Mouse (Mus musculus): Measurements from ENCODE around the gene Apoh. TPM values are rescaled to one million over a fixed set of nuclear protein-coding genes. Genes with fewer than 3 reads are reported as not detected.

Apoh gene
- 25.6 TPM in 1 of 2 replicates, not detected in the other for total RNA-seq (2021)
- long read RNA-seq, transcript Apoh-201 (8 exons, 1,190 nt) = major isoform, 674 of 745 reads
- long read RNA-seq, partial matches to known transcripts = 61 of 745 reads
- long read RNA-seq, other reads (novel, unspliced or antisense) = 10 of 745 reads

DNA sequence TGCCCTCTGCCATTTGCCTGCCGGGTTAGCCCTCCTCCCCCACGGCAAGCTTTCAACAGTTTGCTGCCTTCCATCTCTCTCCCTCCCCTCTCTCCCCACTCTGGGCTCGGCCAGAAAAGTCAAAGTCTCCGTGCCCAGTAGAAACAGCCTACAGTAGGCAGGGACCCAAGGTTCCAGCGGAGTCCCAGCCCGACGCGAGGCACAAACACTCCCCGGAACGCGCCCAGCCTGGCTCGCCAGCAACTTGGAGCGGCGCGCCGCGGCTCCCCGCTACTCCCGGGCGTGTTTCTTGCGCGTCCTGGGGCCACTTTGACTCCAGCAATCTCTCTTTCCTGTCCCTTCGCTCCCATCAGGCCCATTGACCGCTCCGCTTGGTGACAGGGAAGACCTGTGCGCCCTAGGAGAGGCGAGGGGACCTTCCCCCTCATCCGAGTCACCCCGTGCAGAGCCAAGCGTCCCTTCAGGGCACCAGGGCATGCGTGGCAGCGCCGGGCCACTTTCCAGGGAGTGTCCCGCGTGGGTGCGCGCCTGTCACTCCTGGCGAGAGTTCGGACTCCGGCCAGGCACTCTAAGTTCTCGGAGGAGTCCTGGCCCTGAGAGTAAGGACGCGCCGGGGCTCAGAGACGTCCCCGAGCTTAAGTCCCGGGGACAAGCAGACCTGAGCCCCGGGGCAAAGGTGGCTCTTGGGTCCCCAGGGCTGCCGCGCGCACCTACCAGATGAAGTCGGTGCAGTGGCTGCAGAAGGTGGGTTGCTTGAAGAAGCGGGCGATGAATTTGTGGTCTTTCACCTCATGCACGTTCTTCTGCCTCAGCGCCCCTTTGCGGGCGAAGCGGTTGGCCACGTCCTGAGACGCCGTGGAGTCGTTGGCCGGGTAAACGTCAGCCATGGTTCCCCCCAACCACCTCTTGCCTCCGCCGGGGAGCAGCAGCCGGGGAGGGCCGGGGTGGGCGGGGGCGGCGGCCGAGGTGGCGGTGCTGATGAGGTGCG lies at the start of gene Apoh:
Apoh (plus strand) TSS at position 574 of the 988 bp plus-strand sequence.
- DNase-seq = peak; percentile 58

DNA sequence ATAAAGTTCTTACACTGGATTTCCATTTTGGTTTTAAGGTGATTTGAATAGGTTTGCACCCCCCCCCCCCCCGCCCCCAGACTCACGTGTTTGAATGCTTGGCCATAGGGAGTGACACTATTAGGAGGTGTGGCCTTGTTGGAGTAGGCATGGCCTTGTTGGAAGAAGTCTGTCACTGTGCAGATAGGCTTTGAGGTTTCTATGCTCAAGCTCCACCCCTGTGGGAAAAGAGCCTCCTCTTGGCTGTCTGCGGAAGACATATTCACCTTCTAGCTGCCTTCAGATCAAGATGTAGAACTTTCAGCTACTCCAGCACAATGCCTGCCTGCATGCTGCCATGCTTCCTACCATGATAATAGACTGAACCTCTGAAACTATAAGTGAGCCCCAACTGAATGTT lies 49.3 kb upstream of the Apoh start:
- DNase-seq = no peak

DNA sequence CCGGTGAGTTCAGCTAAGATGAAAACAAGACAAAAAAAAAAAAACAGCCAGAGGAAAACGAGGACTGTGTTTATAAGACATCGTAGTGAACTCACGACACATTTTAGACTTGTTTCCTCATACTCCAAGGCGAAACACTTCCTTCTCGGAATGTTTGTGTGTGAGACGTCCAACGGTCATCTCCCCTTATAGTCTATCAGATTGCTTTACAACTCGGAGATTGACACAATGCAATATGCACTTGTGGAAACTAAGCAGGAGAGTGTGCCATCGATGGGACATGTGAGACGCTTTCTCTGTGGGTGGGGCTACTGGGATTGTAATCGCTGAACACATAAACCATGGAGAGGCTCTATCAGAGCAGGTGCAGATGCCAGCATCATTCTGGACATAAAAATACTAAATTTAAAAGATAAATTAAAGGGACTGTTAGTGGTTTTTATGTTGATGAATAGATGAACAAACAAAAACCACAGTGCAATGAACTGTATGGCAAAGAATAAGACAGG lies 48.8 kb upstream of the Apoh start:
- DNase-seq = no peak

DNA sequence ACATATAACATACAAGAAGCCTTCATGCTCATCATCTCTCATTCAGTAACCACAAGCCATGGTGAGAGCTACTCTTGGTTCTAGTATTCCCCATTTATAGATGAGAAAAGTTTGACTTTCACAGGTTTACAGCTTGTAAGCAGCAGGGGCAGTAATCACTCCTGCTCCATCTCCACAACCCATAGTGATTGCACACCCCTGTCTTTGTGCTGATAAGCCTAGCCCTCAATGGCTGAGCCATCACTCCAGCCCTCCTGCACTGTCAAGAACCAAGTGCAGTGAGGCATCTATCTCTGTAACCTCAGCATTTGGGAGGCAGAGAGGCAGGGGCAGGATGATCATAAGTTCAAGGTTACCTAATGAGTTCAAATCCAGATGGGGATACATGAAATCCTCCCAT lies 47.8 kb upstream of the Apoh start:
- no peak for DNase-seq

DNA sequence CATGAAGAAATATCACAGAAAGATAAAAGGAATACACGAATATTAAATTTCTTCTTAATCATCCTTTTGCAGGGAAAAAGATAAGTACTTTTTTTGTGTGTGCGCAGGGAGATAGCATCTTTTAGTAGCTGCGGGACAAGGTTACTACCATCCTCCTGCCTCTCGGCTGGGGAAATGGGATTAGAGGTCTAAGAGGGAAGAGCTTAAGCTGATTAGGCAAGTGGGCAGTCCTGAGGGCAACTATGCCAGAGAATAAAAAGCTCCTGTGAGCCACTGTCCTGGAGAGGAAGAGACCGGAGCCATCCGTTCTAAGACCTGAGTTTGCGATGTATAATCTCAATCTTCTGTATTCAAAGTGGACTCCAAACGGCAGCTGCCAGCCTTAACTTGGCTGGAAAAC lies 45.2 kb upstream of the Apoh start:
- no peak for DNase-seq

DNA sequence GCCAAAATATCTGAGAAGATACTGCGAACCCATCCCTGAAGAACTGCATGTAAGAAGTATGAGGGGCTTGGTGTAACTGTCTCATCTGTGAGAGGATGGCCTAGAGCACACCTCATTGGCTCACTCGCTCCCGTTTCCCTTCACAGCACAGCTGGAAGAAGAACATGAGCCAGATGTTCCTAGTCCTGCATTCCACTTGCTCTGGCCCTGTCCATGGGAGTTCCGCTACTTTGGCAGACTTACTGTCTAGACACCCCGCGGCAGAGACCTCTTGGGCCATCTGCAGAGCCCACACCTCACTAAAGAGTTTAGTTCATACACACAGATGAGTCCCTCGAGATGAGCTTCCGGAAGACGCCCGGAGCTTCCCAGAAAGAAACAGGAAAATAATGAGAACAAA lies 43.2 kb upstream of the Apoh start:
- no peak for DNase-seq

DNA sequence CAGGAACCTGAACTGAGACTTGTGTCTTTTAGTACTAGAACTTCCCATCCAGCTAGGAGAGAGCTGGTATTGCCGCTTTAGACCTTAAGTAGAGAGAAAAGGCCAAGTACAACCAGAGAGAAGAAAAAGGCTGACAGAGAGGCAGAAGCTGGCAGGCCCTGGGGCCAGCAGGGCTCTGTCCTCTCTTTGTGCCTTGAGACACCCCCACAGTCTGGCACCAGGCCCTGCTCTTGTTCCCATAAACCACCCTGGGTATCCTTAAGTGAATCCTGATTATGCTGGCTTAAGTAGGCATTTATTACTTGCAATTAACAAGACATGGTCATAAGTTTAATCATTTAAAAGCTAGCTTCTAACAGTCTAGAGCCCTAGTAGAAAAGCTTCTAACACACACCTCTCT lies 42.7 kb upstream of the Apoh start:
- DNase-seq = no peak

DNA sequence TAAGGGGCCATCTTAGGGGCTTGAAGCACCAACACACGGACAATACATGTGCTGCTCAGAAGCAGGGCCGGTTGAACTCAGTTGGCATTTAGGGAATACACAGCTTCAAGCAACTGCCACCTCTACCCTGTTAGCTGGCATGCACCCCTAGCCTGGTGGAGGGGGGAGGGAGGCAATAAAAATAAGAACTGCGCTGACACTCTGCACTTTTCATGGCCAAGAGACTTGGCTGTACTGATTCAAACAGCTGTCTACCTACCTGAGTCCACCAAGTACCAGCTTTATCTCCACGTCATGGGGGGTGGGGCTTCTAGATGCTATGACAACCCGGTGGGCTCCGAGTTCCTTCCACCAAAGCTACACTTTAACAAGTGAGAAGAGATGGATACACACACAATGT lies 42.1 kb upstream of the Apoh start:
- DNase-seq = no peak

DNA sequence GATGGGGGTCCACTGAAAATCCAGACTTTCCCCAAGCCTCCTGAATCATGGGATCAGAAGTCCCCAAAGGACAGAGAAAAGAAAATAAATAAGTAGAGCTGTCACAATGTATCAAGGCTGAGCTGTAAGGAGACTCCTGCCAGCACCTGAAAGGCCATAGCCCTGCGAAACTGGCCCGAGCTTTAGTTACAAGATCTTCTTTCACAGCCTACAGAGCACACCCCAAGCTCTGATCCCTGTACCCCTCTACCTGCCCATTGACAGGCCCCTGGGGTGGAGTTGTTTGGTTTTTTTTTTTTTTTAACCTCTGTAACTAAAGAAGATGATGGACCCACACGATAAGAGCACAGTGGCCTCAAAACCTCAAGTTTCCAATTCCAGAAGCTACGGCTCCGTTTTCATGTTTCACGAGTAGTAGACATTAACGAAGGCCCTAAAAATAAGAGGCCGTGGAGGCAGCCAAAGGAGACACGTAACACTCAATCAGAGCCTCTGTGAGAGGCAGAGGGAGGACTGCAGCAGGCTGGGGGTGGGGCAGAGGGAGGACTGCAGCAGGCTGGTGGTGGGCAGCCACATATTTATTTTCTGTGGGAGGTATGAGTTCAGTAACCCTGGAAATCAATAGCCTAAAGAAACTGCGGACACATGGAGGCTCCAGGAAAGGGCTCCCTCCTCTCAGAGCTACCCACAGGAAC lies 41.2 kb upstream of the Apoh start:
- no peak for DNase-seq

DNA sequence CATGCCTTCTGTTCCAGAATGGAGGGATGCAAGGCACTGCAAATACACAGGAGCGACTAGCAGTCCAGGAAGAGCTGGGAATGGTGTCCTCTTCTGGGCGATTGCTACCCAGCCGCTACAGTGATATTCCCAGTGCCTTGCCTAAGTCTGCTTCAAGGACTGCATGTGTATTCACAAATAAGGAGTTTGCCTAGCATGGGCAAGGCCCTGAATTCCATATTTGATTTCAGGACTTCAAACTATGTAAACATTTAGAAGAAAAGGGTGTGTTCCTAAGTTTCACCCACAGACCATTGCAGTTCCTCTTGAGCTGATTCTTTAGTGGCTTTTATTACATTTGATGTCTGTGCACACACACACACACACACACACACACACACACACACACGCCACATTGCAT lies 39.4 kb upstream of the Apoh start:
- no peak for DNase-seq

DNA sequence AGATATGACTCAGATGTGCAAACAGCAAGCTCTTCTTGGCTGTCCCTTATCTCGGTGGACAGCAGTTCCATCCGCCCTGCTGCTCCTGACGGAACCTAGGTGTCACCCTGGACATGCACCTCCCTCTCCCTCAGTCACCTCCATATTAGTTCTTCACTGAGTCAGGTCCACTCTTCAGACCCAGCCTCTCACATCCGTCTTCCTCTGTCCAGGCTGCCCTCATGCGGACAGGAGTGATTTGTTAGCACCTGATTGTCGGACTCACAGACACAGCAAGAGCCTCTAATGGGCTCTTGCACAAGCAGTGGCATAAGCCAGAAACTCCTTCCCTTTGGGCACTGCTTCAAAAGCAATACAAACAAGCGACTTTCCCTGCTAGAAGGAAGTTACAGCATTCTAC lies 35.9 kb upstream of the Apoh start:
- DNase-seq = no peak

DNA sequence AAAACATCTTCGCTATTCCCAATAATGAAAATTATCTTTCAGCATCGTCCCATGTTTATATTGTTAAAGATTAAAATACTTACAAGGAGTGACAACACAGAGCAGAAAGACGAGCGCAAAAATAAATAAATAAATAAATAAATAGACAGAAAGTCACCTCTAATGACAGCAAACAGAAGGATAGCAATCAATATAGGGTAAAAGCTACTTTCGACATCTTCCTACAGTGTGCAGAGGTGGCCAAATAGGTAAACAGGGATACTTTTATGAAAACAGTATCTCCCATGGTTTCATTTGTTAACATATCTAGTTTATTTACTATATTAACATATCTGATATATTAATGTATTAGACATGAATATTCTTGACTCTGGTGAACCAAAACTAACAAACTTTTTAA lies 34.9 kb upstream of the Apoh start:
- DNase-seq = no peak

DNA sequence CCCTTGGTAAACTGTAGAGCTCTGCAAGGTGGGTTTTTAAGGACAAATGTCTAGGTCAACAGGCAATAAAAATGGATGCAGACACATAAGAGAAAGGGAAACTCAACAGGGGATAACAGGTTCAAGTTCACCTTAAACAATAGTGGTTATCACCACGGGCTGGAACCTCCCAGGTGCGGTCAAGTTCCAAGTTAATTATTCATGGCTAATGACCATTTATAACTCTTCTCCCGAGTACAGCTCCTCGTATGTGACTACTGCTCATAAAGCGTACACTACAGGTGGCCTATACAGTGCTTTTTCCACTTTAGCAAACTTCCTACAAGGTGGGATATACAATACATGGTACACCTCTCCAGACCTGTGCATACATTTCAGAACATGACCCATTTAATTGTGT lies 33.4 kb upstream of the Apoh start:
- DNase-seq = no peak

DNA sequence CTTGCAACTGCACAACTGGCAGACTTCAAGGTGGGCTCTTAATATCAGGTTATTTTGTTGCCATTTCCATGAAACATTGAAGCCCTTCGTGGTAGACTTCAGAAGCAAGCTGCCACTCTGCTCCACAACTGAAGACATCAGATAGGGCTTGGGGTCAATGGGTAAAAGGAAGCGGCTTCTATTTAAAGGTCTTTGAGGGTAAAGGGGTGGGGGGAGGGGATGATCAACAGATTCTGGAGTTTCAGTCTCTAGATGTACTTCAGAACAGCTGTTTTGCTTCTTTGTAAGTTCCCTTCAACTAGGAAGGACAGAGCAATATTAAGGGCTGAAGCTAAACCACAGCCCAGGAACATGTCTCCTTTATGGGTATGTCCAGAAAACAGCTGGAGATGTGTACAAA lies 31.2 kb upstream of the Apoh start:
- no peak for DNase-seq

DNA sequence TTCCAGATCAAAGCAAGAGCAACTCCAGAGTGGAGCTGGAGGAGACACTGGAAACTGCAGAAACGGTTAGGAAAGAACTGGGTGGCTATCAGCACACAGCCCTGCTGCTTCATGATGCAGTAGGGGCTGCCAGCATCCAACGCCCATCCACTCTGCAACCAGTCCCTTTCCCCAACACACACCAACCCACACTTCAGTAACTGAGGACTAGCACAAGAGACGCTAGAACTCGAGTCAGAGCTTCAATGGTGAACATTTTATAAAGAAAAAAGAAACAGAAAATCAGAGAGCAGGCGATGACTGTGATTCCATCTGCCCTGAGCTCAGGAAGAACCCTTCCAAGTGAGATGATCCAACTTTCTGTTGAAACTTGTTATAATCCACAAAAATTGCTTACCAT lies 30.6 kb upstream of the Apoh start:
- DNase-seq = no peak

DNA sequence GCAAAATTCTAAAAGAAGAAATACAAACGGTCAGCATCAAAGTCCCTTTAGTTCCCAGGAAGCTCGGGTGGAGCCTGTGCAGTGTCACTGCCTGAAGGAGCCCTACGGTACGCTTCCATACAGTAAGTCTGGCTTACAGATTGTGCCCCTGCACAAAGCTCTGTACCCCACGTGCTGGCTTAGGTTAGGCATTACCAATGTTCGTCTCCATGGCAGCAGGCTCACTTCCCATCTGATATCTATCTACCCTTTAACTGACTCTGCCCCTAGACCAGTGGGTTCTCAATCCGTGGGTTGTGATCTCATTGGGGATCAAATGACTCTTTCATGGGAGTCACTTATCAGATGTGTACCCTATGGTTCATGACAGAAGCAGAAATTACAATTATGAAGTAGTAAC lies 27.4 kb upstream of the Apoh start:
- DNase-seq = no peak

DNA sequence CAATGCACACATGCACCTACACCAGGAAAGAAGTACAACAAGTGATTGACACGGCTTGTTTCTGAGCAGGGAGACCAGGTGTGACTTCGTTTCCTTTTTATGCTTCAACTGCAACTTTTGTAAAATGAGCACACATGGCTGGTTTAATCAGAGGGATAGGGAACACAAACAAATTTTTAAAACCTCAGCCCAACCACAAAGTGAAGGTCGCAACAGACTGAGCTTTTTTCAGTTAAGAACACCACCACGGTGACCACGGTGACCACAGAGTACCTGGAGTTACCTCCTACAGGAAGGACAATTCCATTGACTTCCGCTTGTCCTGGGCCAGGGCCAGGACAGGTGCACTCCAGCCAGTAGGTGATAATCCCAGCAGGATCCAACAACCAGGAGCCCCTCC lies 25.3 kb upstream of the Apoh start:
- DNase-seq = no peak

DNA sequence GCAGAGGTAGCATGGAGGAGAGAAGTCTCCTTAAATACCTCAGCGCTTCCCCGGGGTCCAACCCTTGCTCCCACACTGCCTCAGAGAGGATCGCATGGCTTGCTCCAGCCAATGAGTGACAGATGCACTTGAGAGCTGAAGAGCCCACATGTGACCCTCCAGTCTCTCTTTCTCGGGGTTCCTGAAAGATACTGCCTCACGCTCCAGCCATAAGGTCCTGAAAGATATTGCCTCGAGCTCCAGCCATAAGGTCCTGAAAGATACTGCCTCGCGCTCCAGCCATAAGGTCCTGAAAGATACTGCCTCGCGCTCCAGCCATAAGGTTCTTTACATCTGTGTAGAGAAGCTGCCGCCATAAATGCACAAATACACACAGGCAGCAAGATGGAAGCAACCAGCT lies 24.0 kb upstream of the Apoh start:
- DNase-seq = no peak

DNA sequence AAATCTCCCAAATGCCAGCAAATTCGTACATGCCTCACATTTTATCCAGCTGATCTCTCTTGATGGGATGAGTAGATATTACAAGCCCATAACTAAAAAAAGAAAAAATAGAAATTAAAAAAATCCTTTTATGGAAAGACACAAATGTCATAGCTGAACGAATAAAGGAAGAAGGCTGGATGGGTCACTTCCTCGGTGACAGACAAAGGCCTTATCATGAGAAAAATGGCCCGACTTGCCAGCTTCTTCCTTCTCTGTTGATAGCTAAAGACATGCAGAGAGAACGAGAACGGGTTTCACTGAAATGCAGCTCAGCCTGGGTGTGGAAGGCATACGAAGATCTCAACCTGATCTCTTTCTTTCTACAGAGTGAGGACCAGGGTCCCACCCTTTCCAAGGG lies 22.6 kb upstream of the Apoh start:
- no peak for DNase-seq

DNA sequence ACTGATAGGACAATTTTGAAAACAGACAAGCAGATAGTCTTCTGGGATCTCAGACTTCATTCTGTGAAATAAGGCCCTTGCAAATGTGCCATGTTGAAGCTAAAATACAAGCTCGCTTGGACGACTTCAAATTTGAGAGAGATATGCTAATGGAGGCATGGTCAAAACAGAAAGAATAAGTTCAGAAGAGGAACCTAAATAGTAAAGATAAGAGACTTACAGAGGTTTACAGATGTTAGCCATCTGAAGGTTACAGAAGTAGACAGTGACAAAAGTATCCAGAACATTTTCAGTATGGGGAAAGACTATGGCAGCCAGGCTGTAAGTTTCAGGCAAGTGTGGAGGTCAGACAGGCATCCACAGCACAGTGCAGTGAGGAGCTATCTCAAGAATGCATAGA lies 21.0 kb upstream of the Apoh start:
- no peak for DNase-seq

DNA sequence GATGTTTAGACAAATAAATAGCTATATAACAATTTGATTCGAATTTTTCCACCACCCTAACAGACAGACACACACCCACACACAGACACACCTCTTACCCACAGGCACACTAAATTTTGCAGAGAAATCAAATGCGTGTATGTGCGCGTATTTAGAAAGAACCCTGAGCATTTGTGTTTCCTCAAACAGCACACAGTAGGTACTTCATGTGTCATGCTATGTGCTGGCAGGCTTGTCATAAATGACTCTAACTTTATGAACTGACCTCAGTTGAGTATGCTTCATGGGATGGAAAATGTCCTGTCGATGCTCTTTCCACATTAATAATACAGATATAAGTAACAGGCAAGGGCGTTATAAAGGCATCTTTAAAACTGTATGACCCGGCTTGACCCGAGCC lies 17.2 kb upstream of the Apoh start:
- no peak for DNase-seq

DNA sequence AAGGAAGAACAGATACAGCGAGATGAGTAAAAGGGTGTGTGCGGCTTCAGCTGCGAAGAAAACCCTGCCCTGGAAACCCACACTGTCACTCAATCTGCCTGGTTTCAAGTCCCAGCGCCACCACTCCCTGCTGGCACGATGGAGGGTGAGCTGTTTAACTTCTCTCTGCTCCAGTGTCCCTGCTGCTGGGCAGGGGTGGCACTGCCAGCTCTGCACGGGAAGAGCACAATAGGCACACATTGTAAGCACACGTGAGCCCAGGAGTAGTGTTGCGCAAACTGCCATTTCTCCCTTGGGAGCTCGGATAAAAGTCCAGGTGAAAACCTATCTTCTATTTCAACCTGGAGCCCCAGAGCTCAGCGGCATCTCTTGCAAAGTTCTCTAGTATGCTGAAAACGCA lies 12.3 kb upstream of the Apoh start:
- DNase-seq = no peak

DNA sequence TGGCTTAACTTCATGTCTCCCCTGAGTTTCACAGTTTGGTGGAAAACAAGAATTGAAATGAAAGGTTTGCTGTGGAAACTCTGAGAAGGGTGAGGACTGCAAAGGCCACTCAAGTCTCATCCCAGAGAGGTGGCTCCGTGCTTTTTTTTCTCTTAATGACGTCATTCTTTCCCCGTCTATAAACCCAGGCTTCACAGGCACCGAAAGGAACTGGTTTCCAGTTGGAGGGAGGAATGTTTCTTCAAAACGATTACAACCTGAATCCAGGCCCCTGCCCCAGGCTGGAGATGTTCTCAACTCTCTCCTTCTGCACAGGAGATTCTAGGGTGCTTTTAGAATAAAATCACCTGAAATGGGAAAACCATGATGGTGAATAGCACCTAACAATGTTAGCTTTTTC lies 10.1 kb upstream of the Apoh start:
- no peak for DNase-seq

All from adrenal gland, postnatal 25 days (tissue).